Mouse (Mus musculus) left cerebral cortex, postnatal 25 days (tissue): Measurements from ENCODE around the gene Tmem81. TPM values are rescaled to one million over a fixed set of nuclear protein-coding genes. Genes with fewer than 3 reads are reported as not detected.

Source experiments
- DNase-seq, 2 experiments: peaks; one replicate each; pipeline ENCODE4 v3.0.0; 2022; ENCODE audit warnings: low spot score in 2 of 2, mixed read lengths in 1 of 2
- intact Hi-C: fragments of 180-260 bp; cut with DNase I; formaldehyde crosslinking; loops from one replicate; pipeline ENCODE4 v1.15.1; 2025
- total RNA-seq, 2 experiments: library from RNA; stranded (reverse); gene quantifications; 2 replicates each; pipeline ENCODE4 v1.2.3; 2021

Gene Tmem81
- total RNA-seq, 2 experiments from 2014 or later, result 3.6 to 3.9 TPM

- DNase-seq, result no peak
- intact Hi-C loops, result no loop called here
These were observed 10.7 kb downstream of the Tmem81 start for GRCm38 (mm10) chr1:132516776-132517175.

GRCm38 (mm10) chr1:132518621-132519020, 12.6 kb downstream of the Tmem81 start:
- no peak for DNase-seq
- intact Hi-C loops, result no loop called here

GRCm38 (mm10) chr1:132519734-132520133, 13.7 kb downstream of the Tmem81 start:
- no peak for DNase-seq
- intact Hi-C loops, result loop anchor here (5.0 kb wide), 1 partner anchor 152 kb away; no protein-coding TSS in a partner anchor

GRCm38 (mm10) chr1:132520764-132521163, 14.7 kb downstream of the Tmem81 start:
- DNase-seq, result peak in 1 of 2 experiments; percentile 62
- intact Hi-C loops, result loop anchor here (5.0 kb wide), 1 partner anchor 153 kb away; no protein-coding TSS in a partner anchor

- DNase-seq, result no peak
- intact Hi-C loops, result loop anchor here (5.0 kb wide), 1 partner anchor 156 kb away; no protein-coding TSS in a partner anchor
These were observed 17.0 kb downstream of the Tmem81 start for GRCm38 (mm10) chr1:132523048-132523447.

- peak in 1 of 2 experiments; percentile 37 for DNase-seq
- intact Hi-C loops, result loop anchor here (5.0 kb wide), 1 partner anchor 157 kb away; no protein-coding TSS in a partner anchor
These were observed 17.9 kb downstream of the Tmem81 start for GRCm38 (mm10) chr1:132523920-132524319.

- intact Hi-C loops, result loop anchor here (2.0 kb wide), 1 partner anchor 69 kb away; no protein-coding TSS in a partner anchor
- DNase-seq, result peak; percentile 84 to 88
These were observed 19.8 kb downstream of the Tmem81 start for GRCm38 (mm10) chr1:132525832-132526231.

- intact Hi-C loops, result no loop called here
- DNase-seq, result no peak
These were observed 22.0 kb downstream of the Tmem81 start for GRCm38 (mm10) chr1:132528071-132528470.

- intact Hi-C loops, result no loop called here
- DNase-seq, result no peak
These were observed 22.8 kb downstream of the Tmem81 start for GRCm38 (mm10) chr1:132528647-132529334.

- no peak for DNase-seq
- intact Hi-C loops, result loop anchor here (5.0 kb wide), 1 partner anchor 207 kb away; no protein-coding TSS in a partner anchor
These were observed 24.7 kb downstream of the Tmem81 start for GRCm38 (mm10) chr1:132530631-132531191.

- intact Hi-C loops, result loop anchor here (5.0 kb wide), 1 partner anchor 205 kb away; no protein-coding TSS in a partner anchor
- DNase-seq, result peak in 1 of 2 experiments; percentile 47
These were observed 26.5 kb downstream of the Tmem81 start for GRCm38 (mm10) chr1:132532521-132532920.

GRCm38 (mm10) chr1:132533840-132534239, 27.8 kb downstream of the Tmem81 start:
- no peak for DNase-seq
- intact Hi-C loops, result loop anchor here (5.0 kb wide), 1 partner anchor 203 kb away; no protein-coding TSS in a partner anchor

- DNase-seq, result no peak
- intact Hi-C loops, result no loop called here
These were observed 29.5 kb downstream of the Tmem81 start for GRCm38 (mm10) chr1:132535541-132535940.

- DNase-seq, result no peak
- intact Hi-C loops, result no loop called here
These were observed 30.4 kb downstream of the Tmem81 start for GRCm38 (mm10) chr1:132536416-132536815.

- intact Hi-C loops, result no loop called here
- DNase-seq, result peak in 1 of 2 experiments; percentile 23
These were observed 31.7 kb downstream of the Tmem81 start for GRCm38 (mm10) chr1:132537736-132538135.

- intact Hi-C loops, result no loop called here
- no peak for DNase-seq
These were observed 34.7 kb downstream of the Tmem81 start for GRCm38 (mm10) chr1:132540701-132541100.

- DNase-seq, result no peak
- intact Hi-C loops, result no loop called here
These were observed 35.3 kb downstream of the Tmem81 start for GRCm38 (mm10) chr1:132541171-132541823.

GRCm38 (mm10) chr1:132541824-132542599, 36.0 kb downstream of the Tmem81 start:
- intact Hi-C loops, result no loop called here
- DNase-seq, result peak in 1 of 2 experiments; percentile 23

- intact Hi-C loops, result no loop called here
- peak; percentile 80 to 89 for DNase-seq
These were observed 36.8 kb downstream of the Tmem81 start, which contains the start of gene Cntn2 for GRCm38 (mm10) chr1:132542762-132543306. Gene Cntn2 (minus strand): TSS chr1:132543256.
